Mouse (Mus musculus): ENCODE measurements at regions not wholly inside any gene's neighbourhood (a gene's known extent, or its start where the extent isn't known, plus 50 kb on each side); places are given as distances from the start of the nearest gene placed in this dataset.
"Not testable (repeated sequence)": the region's sequence is repeated elsewhere in the genome, so short reads cannot be mapped to it uniquely, and the experiment has no call there.

DNA sequence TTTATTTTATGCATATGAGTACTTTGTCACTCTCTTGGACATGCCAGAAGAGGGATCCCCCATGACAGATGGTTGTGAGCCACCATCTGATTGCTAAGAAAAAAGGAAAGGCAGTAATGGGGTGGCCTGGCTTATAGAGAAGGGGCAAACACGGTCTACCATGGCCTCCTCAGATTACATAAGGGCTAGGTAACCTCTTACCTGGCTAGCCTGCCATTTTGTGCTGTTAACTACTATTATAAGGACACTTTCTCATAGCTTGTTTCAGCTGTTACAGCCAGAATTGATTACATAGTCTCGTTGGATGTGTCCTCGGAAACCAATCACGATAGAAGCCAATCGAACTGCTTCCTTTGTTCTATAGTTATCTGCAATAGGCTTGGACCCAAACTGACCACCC lies 60.9 kb upstream of the Gm14496 start:
- TF ChIP-seq CTCF (IDR thresholded peaks at IDR 0.05), result no peak
- no peaks in the 10 kb centered on the region for H3K27me3 ChIP-seq
- CTCF ChIA-PET, result no interaction called here
- in situ Hi-C loops (cut with MboI; ENCODE audit: low pct_unique_long_range_greater_than_20kb), result no loop called here
- POLR2A ChIA-PET, result no interaction called here
- no peak for DNase-seq (ENCODE audit: low read depth, low spot score)
- ATAC-seq, result no peak

DNA sequence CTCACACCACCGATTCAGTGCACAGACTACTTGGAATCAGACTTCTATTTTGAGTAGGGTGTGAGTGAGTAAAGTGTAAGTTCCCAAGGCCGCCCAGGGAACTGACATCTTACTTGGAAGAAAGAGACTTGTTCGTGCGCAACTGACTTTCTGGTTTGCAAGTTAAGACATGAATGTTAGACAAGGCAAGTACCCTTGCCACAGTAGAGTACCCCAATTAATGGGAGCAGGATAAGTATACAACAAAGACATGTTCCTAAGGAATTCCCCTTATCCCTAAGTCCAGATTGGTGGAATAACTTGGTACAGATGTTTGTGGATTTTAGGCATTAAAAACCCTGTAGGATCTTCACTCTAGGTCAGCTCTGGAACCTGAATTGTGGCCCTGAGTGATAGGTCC lies 60.4 kb upstream of the Gm14496 start:
- POLR2A ChIA-PET; DNase-seq (ENCODE audit: low read depth, low spot score); CTCF ChIA-PET; ATAC-seq; in situ Hi-C loops (cut with MboI; ENCODE audit: low pct_unique_long_range_greater_than_20kb); H3K27me3 ChIP-seq: not testable (repeated sequence)

DNA sequence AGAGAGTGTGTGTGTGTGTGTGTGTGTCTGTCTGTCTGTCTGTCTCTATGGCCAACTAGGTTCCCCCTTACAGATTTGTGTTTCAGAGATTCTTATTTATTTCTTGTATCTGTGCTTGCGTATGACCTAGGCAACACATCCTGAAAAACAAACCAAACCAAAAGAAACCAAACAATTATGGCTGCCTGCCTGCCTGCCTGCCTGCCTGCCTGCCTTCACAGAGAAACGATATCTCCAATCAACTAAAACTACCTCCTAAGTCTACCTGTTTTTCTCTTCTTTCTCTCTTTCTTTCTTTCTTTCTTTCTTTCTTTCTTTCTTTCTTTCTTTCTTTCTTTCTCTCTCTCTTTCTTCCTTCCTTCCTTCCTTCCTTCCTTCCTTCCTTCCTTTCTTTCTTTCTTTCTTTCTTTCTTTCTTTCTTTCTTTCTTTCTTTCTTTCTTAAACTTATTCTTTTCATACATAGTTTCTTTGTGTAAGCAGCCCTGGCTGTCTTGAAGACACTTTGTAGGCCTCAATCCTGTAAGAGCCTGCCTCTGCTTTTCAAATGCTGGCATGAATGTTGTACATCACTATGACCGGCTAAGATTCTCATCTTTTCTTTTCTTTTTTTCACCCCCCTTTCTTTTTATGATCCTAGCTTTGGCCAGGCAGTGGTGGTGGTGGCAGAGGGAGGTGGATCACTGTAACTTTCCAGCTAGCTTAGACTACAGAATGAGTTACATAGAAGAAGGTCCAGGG lies 59.7 kb upstream of the Gm14496 start:
- peak; percentile 13 for DNase-seq (ENCODE audit: low read depth, low spot score)
- POLR2A ChIA-PET; ATAC-seq; in situ Hi-C loops (cut with MboI; ENCODE audit: low pct_unique_long_range_greater_than_20kb); H3K27me3 ChIP-seq; CTCF ChIA-PET: not testable (repeated sequence)

DNA sequence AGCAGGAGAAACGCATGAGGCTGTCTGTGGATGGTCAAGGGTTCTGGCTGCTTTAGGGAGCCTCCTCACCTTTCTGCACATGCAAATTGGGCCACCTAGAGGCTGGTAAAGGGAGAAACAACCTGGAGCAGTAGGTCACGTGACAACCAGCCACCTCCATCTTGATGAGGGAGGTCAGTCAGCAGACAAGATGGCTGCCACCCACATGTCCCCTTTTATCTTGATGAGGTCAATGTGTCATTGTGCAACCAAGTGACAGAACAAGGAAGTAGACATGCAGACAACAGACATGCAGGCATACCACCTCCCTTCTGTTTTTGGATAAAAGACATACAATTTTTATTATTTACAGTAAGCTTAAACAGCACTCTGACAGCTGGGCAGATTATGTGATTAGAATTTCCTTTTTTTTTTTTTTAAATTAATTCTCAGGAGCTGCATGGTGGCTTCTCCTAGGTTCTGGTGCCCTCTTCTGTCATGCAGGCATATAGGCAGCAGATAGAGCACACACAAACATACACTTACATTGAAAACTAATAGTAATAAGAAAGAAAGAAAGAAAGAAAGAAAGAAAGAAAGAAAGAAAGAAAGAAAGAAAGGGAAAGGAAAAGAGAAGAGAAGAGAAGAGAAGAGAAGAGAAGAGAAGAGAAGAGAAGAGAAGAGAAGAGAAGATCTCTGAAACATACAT lies 58.9 kb upstream of the Gm14496 start:
- peak; percentile 12 for TF ChIP-seq CTCF (IDR thresholded peaks at IDR 0.05)
- CTCF ChIA-PET, result no interaction called here
- in situ Hi-C loops (cut with MboI; ENCODE audit: low pct_unique_long_range_greater_than_20kb), result no loop called here
- no peak for ATAC-seq
- no peaks in the 10 kb centered on the region for H3K27me3 ChIP-seq
- POLR2A ChIA-PET, result no interaction called here
- peak; percentile 66 for DNase-seq (ENCODE audit: low read depth, low spot score)

Measured in Patski (cell line).